Comparison of ENCODE assay signal across 27 mouse cellular contexts in the genomic region with DNA sequence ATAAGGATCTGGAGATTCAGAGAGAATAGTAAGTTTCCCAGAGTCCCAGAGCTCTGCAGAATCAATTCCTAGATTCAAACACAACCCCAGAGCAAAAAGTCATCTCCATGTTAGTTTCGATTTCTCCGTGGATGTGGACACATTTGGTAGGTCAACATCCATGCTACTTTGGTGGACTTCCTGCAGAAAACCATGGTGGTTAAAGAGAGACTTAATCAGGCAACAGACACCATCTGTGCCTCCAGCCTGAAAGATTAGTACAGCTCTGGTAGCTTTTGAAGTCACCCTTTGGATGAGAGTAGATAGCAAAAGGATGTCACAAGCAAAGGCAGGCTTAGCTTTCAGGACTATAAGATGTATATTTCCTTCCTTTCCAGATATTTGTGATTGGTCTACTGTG.
DNase-seq lines count a peak whose midpoint lies in the region; ATAC-seq and TF ChIP-seq lines count a peak whose summit lies in the region.
"Had no signal": no experiment of that assay in that cellular context is flagged by ENCODE, and none has a peak within 500 bp of the region (broad histone marks: within the 10 kb centered on the region; RNA-seq: fewer than 3 reads in every experiment).

No protein-coding gene starts in this region.

- H3K36me3 ChIP-seq in liver, embryonic 14.5 days (replicated peaks; ENCODE audit: control insufficient read depth, insufficient read depth, low read depth), result no peaks in the 10 kb centered on the region
- H3K36me3 ChIP-seq in liver, embryonic 11.5 days (ENCODE audit: control insufficient read depth, insufficient read depth, low read length), result no peaks in the 10 kb centered on the region
- H3K36me3 ChIP-seq: embryonic facial prominence, embryonic 10.5 days; embryonic facial prominence, embryonic 13.5 days; forebrain, embryonic 12.5 days; forebrain, embryonic 15.5 days; heart, embryonic 15.5 days; hindbrain, embryonic 10.5 days; hindbrain, embryonic 13.5 days; intestine, embryonic 15.5 days had no signal

- H3K27ac ChIP-seq in liver, embryonic 14.5 days, result no peak overlapping the region
- H3K27ac ChIP-seq in liver, embryonic 11.5 days (ENCODE audit: low read depth, low read length), result no peak overlapping the region
- H3K27ac ChIP-seq: embryonic facial prominence, embryonic 10.5 days; embryonic facial prominence, embryonic 13.5 days; forebrain, embryonic 12.5 days; forebrain, embryonic 15.5 days; heart, embryonic 15.5 days; hindbrain, embryonic 10.5 days; hindbrain, embryonic 13.5 days; intestine, embryonic 15.5 days had no signal

- H3K4me3 ChIP-seq in liver, embryonic 14.5 days (ENCODE audit: insufficient read depth in 1 of 2, low read depth in 2 of 2, low read length in 2 of 2), result no peak overlapping the region
- no peak overlapping the region for H3K4me3 ChIP-seq in liver, embryonic 11.5 days (ENCODE audit: low read depth, low read length)
- H3K4me3 ChIP-seq: embryonic facial prominence, embryonic 10.5 days; embryonic facial prominence, embryonic 13.5 days; erythroblast, embryonic 14.5 days; forebrain, embryonic 12.5 days; forebrain, embryonic 15.5 days; heart, embryonic 12.5 days; heart, embryonic 15.5 days; hindbrain, embryonic 10.5 days; hindbrain, embryonic 13.5 days; intestine, embryonic 15.5 days had no signal

- no peak overlapping the region for H3K9ac ChIP-seq in liver, embryonic 14.5 days (replicated peaks)
- no peak overlapping the region for H3K9ac ChIP-seq in liver, embryonic 11.5 days (ENCODE audit: low read depth, low read length)
- H3K9ac ChIP-seq: embryonic facial prominence, embryonic 13.5 days; forebrain, embryonic 12.5 days; forebrain, embryonic 15.5 days; heart, embryonic 12.5 days; heart, embryonic 15.5 days; hindbrain, embryonic 13.5 days; intestine, embryonic 15.5 days had no signal

- peak; percentile 29; the same call in 1 of the 2 replicates for ATAC-seq in cerebellum, adult (ENCODE audit: insufficient number of reproducible peaks, low FRiP score, low TSS enrichment)
- 0 out of 2 replicates have a peak, but pooled peaks have one; percentile 33 for ATAC-seq in liver, embryonic 14.5 days (ENCODE audit: insufficient read depth)
- ATAC-seq in liver, embryonic 11.5 days (replicated peaks; ENCODE audit: low FRiP score), result no peak
- peak; percentile 64 for ATAC-seq in megakaryocyte-erythroid progenitor cell, adult 5-6 weeks (replicated peaks; ENCODE audit: low FRiP score, low TSS enrichment, poor library complexity, severe bottlenecking)
- ATAC-seq: forebrain, embryonic 15.5 days; hindbrain, embryonic 16.5 days; intestine, embryonic 15.5 days; Patski had no signal

- H3K4me2 ChIP-seq in liver, embryonic 14.5 days (ENCODE audit: low read depth), result no peak overlapping the region
- H3K4me2 ChIP-seq in liver, embryonic 11.5 days, result no peak overlapping the region
- H3K4me2 ChIP-seq: embryonic facial prominence, embryonic 13.5 days; forebrain, embryonic 12.5 days; forebrain, embryonic 15.5 days; heart, embryonic 12.5 days; heart, embryonic 15.5 days; hindbrain, embryonic 13.5 days; intestine, embryonic 15.5 days had no signal

- no peak for TF ChIP-seq CTCF in liver, embryonic 14.5 days (IDR thresholded peaks at IDR 0.05; ENCODE audit: low read depth)

- no peaks in the 10 kb centered on the region for H3K27me3 ChIP-seq in liver, embryonic 14.5 days (ENCODE audit: control insufficient read depth, insufficient read depth, low read length)
- H3K27me3 ChIP-seq in liver, embryonic 11.5 days (replicated peaks; ENCODE audit: control insufficient read depth, insufficient read depth, low read length), result no peaks in the 10 kb centered on the region
- H3K27me3 ChIP-seq: embryonic facial prominence, embryonic 13.5 days; forebrain, embryonic 12.5 days; forebrain, embryonic 15.5 days; heart, embryonic 12.5 days; heart, embryonic 15.5 days; hindbrain, embryonic 13.5 days; intestine, embryonic 15.5 days; Patski had no signal

- DNase-seq in cerebellum, adult 11-12 months, result no peak
- peak; percentile 35 for DNase-seq in cerebellum, adult 9-11 months
- no peak for DNase-seq in cerebellum, adult 11 months
- peak in 1 of 3 experiments; percentile 18 for DNase-seq in liver, embryonic 14.5 days (ENCODE audit: low read depth in 3 of 3, low spot score in 3 of 3)
- no peak for DNase-seq in liver, embryonic 11.5 days (ENCODE audit: low spot score)
- DNase-seq in gastrocnemius, adult 8-10 months (ENCODE audit: low spot score in 2 of 2), result no peak
- DNase-seq: adrenal gland, postnatal 10 days; embryo, embryonic 11 days; gastrocnemius, postnatal 10 days; gastrocnemius, postnatal 36 days; heart, postnatal 10 days; heart, postnatal 36 days; kidney, adult 11 months had no signal

- WGBS in liver, embryonic 14.5 days (ENCODE audit: insufficient replicate concordance), result 57% methylated on average over 2 of the region's 2 CpGs
- WGBS in liver, embryonic 11.5 days, result 72% methylated on average over 2 of the region's 2 CpGs

- H3K9me3 ChIP-seq in liver, embryonic 14.5 days (ENCODE audit: control insufficient read depth, low read length), result no peaks in the 10 kb centered on the region
- no peaks in the 10 kb centered on the region for H3K9me3 ChIP-seq in liver, embryonic 11.5 days (ENCODE audit: control insufficient read depth, low read length)
- H3K9me3 ChIP-seq: embryonic facial prominence, embryonic 10.5 days; embryonic facial prominence, embryonic 13.5 days; forebrain, embryonic 12.5 days; forebrain, embryonic 15.5 days; heart, embryonic 12.5 days; heart, embryonic 15.5 days; hindbrain, embryonic 10.5 days; hindbrain, embryonic 13.5 days; intestine, embryonic 15.5 days had no signal

- no peak for TF ChIP-seq EP300 in liver, embryonic 14.5 days (IDR thresholded peaks at IDR 0.05; ENCODE audit: low read depth)

- H3K4me1 ChIP-seq in liver, embryonic 14.5 days (replicated peaks; ENCODE audit: control insufficient read depth in 2 of 2, insufficient read depth in 2 of 2, low read length in 1 of 2), result peaks cover 0 to 11% of the 10 kb centered on the region in 2 experiments; a peak in 3 of 4 replicates
- no peaks in the 10 kb centered on the region; the same call in 1 of the 2 replicates for H3K4me1 ChIP-seq in liver, embryonic 11.5 days (replicated peaks; ENCODE audit: control insufficient read depth, insufficient read depth, low read length)
- H3K4me1 ChIP-seq: embryonic facial prominence, embryonic 10.5 days; embryonic facial prominence, embryonic 13.5 days; forebrain, embryonic 12.5 days; forebrain, embryonic 15.5 days; hindbrain, embryonic 10.5 days; hindbrain, embryonic 13.5 days; intestine, embryonic 15.5 days had no signal
